Mouse (Mus musculus): ENCODE data around the gene Tmc4. TPM values are rescaled to one million over a fixed set of nuclear protein-coding genes. Genes with fewer than 3 reads are reported as not detected.

The Tmc4 gene
- polyA plus RNA-seq, 1 experiment from 2014 or later: 5.2 TPM

DNA sequence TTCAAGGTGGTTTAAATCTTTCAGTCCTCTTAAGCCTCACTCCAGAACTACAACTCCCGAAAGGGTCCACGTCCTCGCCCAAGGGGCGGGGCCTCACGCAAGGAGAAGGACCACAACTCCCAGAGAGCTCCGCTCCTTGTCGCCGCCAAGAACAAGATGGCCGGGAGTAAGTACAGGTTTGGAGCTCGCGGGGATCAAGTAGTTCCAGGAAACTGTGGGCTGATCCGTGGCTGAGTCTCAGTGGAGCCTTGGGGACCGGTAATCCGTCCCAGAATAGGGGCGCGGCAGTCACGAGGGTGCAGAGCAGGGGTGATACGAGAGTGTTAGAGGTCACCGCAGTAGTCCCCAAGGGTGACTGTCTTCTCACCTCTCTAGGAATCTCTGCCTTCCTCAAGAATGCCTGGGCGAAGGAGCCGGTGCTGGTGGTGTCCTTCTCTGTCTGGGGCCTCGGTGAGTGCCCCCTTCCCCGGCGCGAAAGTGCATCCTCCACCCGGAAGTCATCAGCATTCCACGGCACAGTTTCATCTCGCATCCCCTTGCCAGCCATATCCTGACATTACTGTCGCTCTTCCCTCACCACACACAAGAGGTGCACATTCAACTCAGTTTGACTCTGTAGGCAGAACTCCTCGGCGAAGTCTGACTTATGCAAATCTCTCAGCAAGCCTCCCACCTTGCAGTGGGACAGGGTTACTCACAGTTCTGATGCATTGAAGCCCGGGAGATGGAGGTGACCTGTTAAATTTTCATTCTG is 59.9 kb downstream of the Tmc4 start, which contains the start of gene Ndufa3:
Gene Ndufa3 (plus strand): TSS at position 132 of the 754 bp plus-strand sequence.
- peaks cover 13% of the 10 kb centered on the region; the same call in 1 of the 2 replicates for H3K36me3 ChIP-seq
- peak; percentile 96 for ATAC-seq (ENCODE audit: low FRiP score, low read depth)
- H3K9me3 ChIP-seq: no peaks in the 10 kb centered on the region
- peak within 1 kb of the TSS; percentile 64 for H3K9ac ChIP-seq
- H3K27ac ChIP-seq (replicated peaks): peak within 1 kb of the TSS; percentile 77
- under 1% methylated on average over 32 of the region's 32 CpGs for WGBS
- H3K27me3 ChIP-seq: no peaks in the 10 kb centered on the region; the same call in 1 of the 2 replicates
- peak within 1 kb of the TSS; percentile 71 for H3K4me2 ChIP-seq
- peak within 1 kb of the TSS; percentile 66 for H3K4me3 ChIP-seq
- H3K4me1 ChIP-seq (replicated peaks): peaks cover 21% of the 10 kb centered on the region

DNA sequence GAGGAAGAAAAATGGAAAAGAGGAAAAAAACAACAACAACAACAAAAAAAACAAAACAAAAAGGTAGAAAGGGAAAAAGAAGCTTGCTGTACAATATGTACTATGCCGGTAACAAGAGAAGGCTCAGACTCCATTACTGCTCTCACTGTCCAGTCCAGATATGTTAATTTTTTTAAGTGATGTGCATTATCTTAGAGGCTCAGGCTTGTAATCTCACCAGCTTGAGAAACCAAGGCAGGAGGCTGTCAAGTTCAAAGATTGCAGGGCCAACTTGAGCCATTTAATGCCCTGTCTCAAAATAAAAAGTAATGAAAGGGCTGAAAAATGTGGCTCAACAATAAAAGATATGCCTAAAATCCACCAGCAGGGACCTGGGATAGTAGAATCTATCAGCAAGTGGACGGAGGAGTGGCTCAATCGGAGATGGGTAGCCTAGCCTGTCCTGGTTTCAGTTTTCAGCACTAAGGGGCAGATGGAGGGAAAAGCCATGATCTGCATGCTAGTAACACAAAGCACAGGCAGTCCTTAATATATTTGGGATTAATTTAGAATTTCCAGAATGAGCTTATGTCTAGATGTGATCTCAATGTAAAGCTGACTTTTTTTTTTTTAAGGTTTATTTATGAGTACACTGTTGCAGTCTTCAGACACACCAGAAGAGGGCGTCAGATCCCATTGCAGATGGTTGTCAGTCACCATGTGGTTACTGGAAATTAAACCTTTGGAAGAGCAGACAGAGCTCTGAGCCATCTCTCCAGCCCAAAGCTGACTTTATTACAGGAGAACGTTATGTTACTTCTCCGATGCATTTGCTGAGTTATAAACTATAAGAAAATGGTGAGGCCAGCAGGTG is 60.7 kb downstream of the Tmc4 start:
- Histone ChIP-seq H3K4me3 (peak overlapping the region; percentile 66), H3K27me3 (no peaks in the 10 kb centered on the region; the same call in 1 of the 2 replicates), H3K4me2 (peak overlapping the region; percentile 71), H3K36me3 (peaks cover 11% of the 10 kb centered on the region; the same call in 1 of the 2 replicates), H3K9me3 (no peaks in the 10 kb centered on the region), H3K9ac (no peak overlapping the region), H3K27ac (replicated peaks) (peak overlapping the region; percentile 16), H3K4me1 (replicated peaks) (peaks cover 21% of the 10 kb centered on the region)
- peak; percentile 17 for ATAC-seq (ENCODE audit: low FRiP score, low read depth)
- 45% methylated on average over 6 of the region's 6 CpGs for WGBS

DNA sequence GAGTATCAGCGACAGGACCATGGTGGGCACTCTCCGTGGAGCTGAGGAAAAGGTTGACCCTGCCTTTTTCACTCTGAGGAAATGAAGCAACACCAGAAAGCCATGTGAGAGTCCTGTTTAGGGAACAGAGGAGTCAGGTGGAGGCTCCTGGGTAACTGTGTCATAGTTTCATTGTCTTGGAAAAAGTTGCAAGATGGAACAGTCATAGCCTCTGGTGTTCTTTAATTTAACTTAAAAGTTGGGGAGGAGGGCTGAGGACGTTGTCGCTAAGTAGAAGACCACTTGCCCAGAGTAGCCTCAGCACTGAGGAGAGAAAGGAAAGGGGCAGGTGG is 61.3 kb downstream of the Tmc4 start, which contains the start of gene Oscar:
Gene Oscar (minus strand): TSS at position 101 of the 332 bp plus-strand sequence.
- peak within 1 kb of the TSS; percentile 71 for H3K4me2 ChIP-seq
- no peak for ATAC-seq (ENCODE audit: low FRiP score, low read depth)
- H3K9me3 ChIP-seq: no peaks in the 10 kb centered on the region
- 86% methylated on average over 4 of the region's 4 CpGs for WGBS
- H3K27ac ChIP-seq (replicated peaks): peak within 1 kb of the TSS; percentile 16
- no peaks in the 10 kb centered on the region; the same call in 1 of the 2 replicates for H3K27me3 ChIP-seq
- peaks cover 11% of the 10 kb centered on the region; the same call in 1 of the 2 replicates for H3K36me3 ChIP-seq
- peak within 1 kb of the TSS; percentile 66 for H3K4me3 ChIP-seq
- no peak within 1 kb of the TSS for H3K9ac ChIP-seq
- peaks cover 21% of the 10 kb centered on the region for H3K4me1 ChIP-seq (replicated peaks)

Small RNAs within 50 kb of the gene (microRNA-seq; reads per million reads assigned to microRNA genes)
- 2.4 reads per million, percentile 6 among the genes with 10 or more reads in this experiment for gene Mir3572

Other genes with a start within 250 kb of the Tmc4 start
- not detected in 2 replicates for gene Tarm1, start 174.9 kb downstream of the Tmc4 start, polyA plus RNA-seq (2015; fragmentation: Nextera tagmentation; extraction: Ambion mirVana)
- gene Oscar, start 61.4 kb downstream of the Tmc4 start, polyA plus RNA-seq (2015; fragmentation: Nextera tagmentation; extraction: Ambion mirVana): 0.39 and 0.66 TPM in 2 replicates
- gene Ndufa3, start 60.2 kb downstream of the Tmc4 start, polyA plus RNA-seq (2015; fragmentation: Nextera tagmentation; extraction: Ambion mirVana): 541 and 606 TPM in 2 replicates
- 32.2 and 40.1 TPM in 2 replicates for gene Tfpt, start 47.6 kb downstream of the Tmc4 start, polyA plus RNA-seq (2015; fragmentation: Nextera tagmentation; extraction: Ambion mirVana)
- gene Prpf31, start 47.6 kb downstream of the Tmc4 start, polyA plus RNA-seq (2015; fragmentation: Nextera tagmentation; extraction: Ambion mirVana): 88.8 and 89.6 TPM in 2 replicates
- 39.5 and 47.3 TPM in 2 replicates for gene Cnot3, start 32.3 kb downstream of the Tmc4 start, polyA plus RNA-seq (2015; fragmentation: Nextera tagmentation; extraction: Ambion mirVana)
- gene Leng1, start 11.7 kb downstream of the Tmc4 start, polyA plus RNA-seq (2015; fragmentation: Nextera tagmentation; extraction: Ambion mirVana): 15.3 and 17.1 TPM in 2 replicates
- 275 and 297 TPM in 2 replicates for gene Tsen34, start 15.3 kb upstream of the Tmc4 start, polyA plus RNA-seq (2015; fragmentation: Nextera tagmentation; extraction: Ambion mirVana)
- 105 and 113 TPM in 2 replicates for gene Mboat7, start 16.0 kb upstream of the Tmc4 start, polyA plus RNA-seq (2015; fragmentation: Nextera tagmentation; extraction: Ambion mirVana)
- gene Rps9, start 26.4 kb upstream of the Tmc4 start, polyA plus RNA-seq (2015; fragmentation: Nextera tagmentation; extraction: Ambion mirVana): 691 and 766 TPM in 2 replicates
- gene Pirb, start 42.8 kb upstream of the Tmc4 start, polyA plus RNA-seq (2015; fragmentation: Nextera tagmentation; extraction: Ambion mirVana): 0.45 and 0.50 TPM in 2 replicates
- not detected in 2 replicates for gene Gm15448, start 148.1 kb upstream of the Tmc4 start, polyA plus RNA-seq (2015; fragmentation: Nextera tagmentation; extraction: Ambion mirVana)
- gene Pira2, start 167.5 kb upstream of the Tmc4 start, polyA plus RNA-seq (2015; fragmentation: Nextera tagmentation; extraction: Ambion mirVana): 0.06 TPM in 1 of 2 replicates, not detected in the other
- gene Gm14548, start 220.6 kb upstream of the Tmc4 start, polyA plus RNA-seq (2015; fragmentation: Nextera tagmentation; extraction: Ambion mirVana): not detected in 2 replicates
- 0.09 TPM in 1 of 2 replicates, not detected in the other for gene Lilra6, start 237.9 kb upstream of the Tmc4 start, polyA plus RNA-seq (2015; fragmentation: Nextera tagmentation; extraction: Ambion mirVana)

All from hindbrain, embryonic 15.5 days (tissue).